Mouse (Mus musculus): Measurements from ENCODE around the gene Zbtb25. TPM values are rescaled to one million over a fixed set of nuclear protein-coding genes. Genes with fewer than 3 reads are reported as not detected.

Zbtb25 gene
- total and polyA plus RNA-seq, 3 experiments: 5.5 to 12.3 TPM; not detected in 1

GRCm38 (mm10) chr12:76306852-76307561 is 62.4 kb downstream of the Zbtb25 start:
- Histone ChIP-seq H3K9ac (ENCODE audit: control insufficient read depth, low read depth, low read length, poor library complexity, severe bottlenecking) (no peak overlapping the region), H3K27ac (ENCODE audit: control insufficient read depth, low read depth, low read length) (no peak overlapping the region), H3K4me1 (ENCODE audit: control insufficient read depth in 1 of 2, insufficient read depth in 2 of 2, low read length in 2 of 2) (peaks cover 0 to 3% of the 10 kb centered on the region in 2 experiments; a peak in 2 of 4 replicates), H3K4me3 (ENCODE audit: control insufficient read depth in 1 of 2, insufficient read depth in 1 of 2, low read depth in 2 of 2, low read length in 2 of 2) (no peak overlapping the region), H3K9me3 (replicated peaks; ENCODE audit: insufficient read depth, low read length) (no peaks in the 10 kb centered on the region), H3K36me3 (ENCODE audit: control insufficient read depth in 1 of 2, insufficient read depth in 2 of 2, low read length in 2 of 2) (peaks cover 14 to 26% of the 10 kb centered on the region in 2 experiments), H3K27me3 (ENCODE audit: control insufficient read depth in 1 of 2, insufficient read depth in 2 of 2, low read length in 2 of 2) (no peaks in the 10 kb centered on the region), H3K79me2 (ENCODE audit: control insufficient read depth, insufficient read depth, low read length, poor library complexity) (no peaks in the 10 kb centered on the region)
- TF ChIP-seq JUND (IDR thresholded peaks at IDR 0.05; ENCODE audit: low read depth, low read length) (no peak), MAZ (IDR thresholded peaks at IDR 0.05; ENCODE audit: low read depth, low read length) (no peak), POLR2AphosphoS2 (IDR thresholded peaks at IDR 0.05; ENCODE audit: low read length) (no peak), CHD2 (IDR thresholded peaks at IDR 0.05; ENCODE audit: low read length) (no peak), GABPA (IDR thresholded peaks at IDR 0.05; ENCODE audit: low read depth, low read length) (no peak), CHD1 (IDR thresholded peaks at IDR 0.05; ENCODE audit: low read depth, low read length) (no peak), UBTF (IDR thresholded peaks at IDR 0.05; ENCODE audit: borderline replicate concordance, insufficient read depth, low read depth, low read length) (no peak), USF2 (IDR thresholded peaks at IDR 0.05; ENCODE audit: borderline replicate concordance in 1 of 2, insufficient read depth in 1 of 2, low read depth in 1 of 2, low read length in 2 of 2) (no peak), RCOR1 (IDR thresholded peaks at IDR 0.05; ENCODE audit: low read depth, low read length) (no peak), ZC3H11A (IDR thresholded peaks at IDR 0.05; ENCODE audit: low read depth, low read length) (no peak)
- DNase-seq (ENCODE audit: low read depth, low spot score): no peak

GRCm38 (mm10) chr12:76305107-76305506 is 64.3 kb downstream of the Zbtb25 start:
- Histone ChIP-seq H3K9me3 (replicated peaks; ENCODE audit: insufficient read depth, low read length) (no peaks in the 10 kb centered on the region), H3K9ac (ENCODE audit: control insufficient read depth, low read depth, low read length, poor library complexity, severe bottlenecking) (no peak overlapping the region), H3K27me3 (ENCODE audit: control insufficient read depth in 1 of 2, insufficient read depth in 2 of 2, low read length in 2 of 2) (no peaks in the 10 kb centered on the region), H3K4me1 (ENCODE audit: control insufficient read depth in 1 of 2, insufficient read depth in 2 of 2, low read length in 2 of 2) (peaks cover 0 to 3% of the 10 kb centered on the region in 2 experiments; a peak in 2 of 4 replicates), H3K27ac (ENCODE audit: control insufficient read depth, low read depth, low read length) (no peak overlapping the region), H3K4me3 (ENCODE audit: control insufficient read depth in 1 of 2, insufficient read depth in 1 of 2, low read depth in 2 of 2, low read length in 2 of 2) (no peak overlapping the region), H3K79me2 (ENCODE audit: control insufficient read depth, insufficient read depth, low read length, poor library complexity) (no peaks in the 10 kb centered on the region), H3K36me3 (ENCODE audit: control insufficient read depth in 1 of 2, insufficient read depth in 2 of 2, low read length in 2 of 2) (peaks cover 13 to 32% of the 10 kb centered on the region in 2 experiments)
- DNase-seq (ENCODE audit: low read depth, low spot score): no peak
- TF ChIP-seq UBTF (IDR thresholded peaks at IDR 0.05; ENCODE audit: borderline replicate concordance, insufficient read depth, low read depth, low read length) (no peak), SIN3A (IDR thresholded peaks at IDR 0.05; ENCODE audit: low read length) (no peak), GATA1 (IDR thresholded peaks at IDR 0.05; ENCODE audit: low read depth, low read length) (no peak), NRF1 (IDR thresholded peaks at IDR 0.05; ENCODE audit: insufficient read depth, low read depth, low read length, poor library complexity, severe bottlenecking) (no peak), HCFC1 (IDR thresholded peaks at IDR 0.05; ENCODE audit: low read depth, low read length) (no peak), RCOR1 (IDR thresholded peaks at IDR 0.05; ENCODE audit: low read depth, low read length) (no peak), TAL1 (IDR thresholded peaks at IDR 0.05; ENCODE audit: low read length) (no peak), TBP (IDR thresholded peaks at IDR 0.05; ENCODE audit: low read depth, low read length) (no peak), MEF2A (IDR thresholded peaks at IDR 0.05; ENCODE audit: extremely low read depth, insufficient replicate concordance, low read depth, low read length, poor library complexity, severe bottlenecking) (no peak), BHLHE40 (IDR thresholded peaks at IDR 0.05; ENCODE audit: borderline replicate concordance, low read depth, low read length) (no peak), MAX (IDR thresholded peaks at IDR 0.05; ENCODE audit: low read length) (no peak), RAD21 (IDR thresholded peaks at IDR 0.05; ENCODE audit: low read depth, low read length) (no peak)
